Mouse (Mus musculus) ES-Bruce4 (cell line): ENCODE results near the gene Marcksl1. TPM values are rescaled to one million over a fixed set of nuclear protein-coding genes. Genes with fewer than 3 reads are reported as not detected.
"Not testable (repeated sequence)": the region's sequence is repeated elsewhere in the genome, so short reads cannot be mapped to it uniquely, and the experiment has no call there.

ENCODE experiments used
- H3K27ac ChIP-seq: 2 replicates; pipeline ENCODE4 v1.5.1; 2012; ENCODE audit warnings: low read length, inconsistent platforms; ENCODE audit not compliant: insufficient read depth
- H3K27me3 ChIP-seq: 2 replicates; pipeline ENCODE4 v1.6.1; 2012; ENCODE audit warnings: mild to moderate bottlenecking, low read length, inconsistent platforms; ENCODE audit not compliant: control insufficient read depth, poor library complexity, insufficient read depth, severe bottlenecking
- H3K36me3 ChIP-seq: 2 replicates; pipeline ENCODE4 v1.6.1; 2012; ENCODE audit warnings: inconsistent platforms, mild to moderate bottlenecking, low read length, moderate library complexity; ENCODE audit not compliant: control insufficient read depth, poor library complexity, insufficient read depth, severe bottlenecking
- H3K4me1 ChIP-seq: one replicate; pipeline ENCODE4 v1.8.1; 2011; ENCODE audit warnings: low read length; ENCODE audit not compliant: control insufficient read depth, insufficient read depth
- H3K4me3 ChIP-seq: 2 replicates; pipeline ENCODE4 v1.5.1; 2011; ENCODE audit warnings: low read depth, mild to moderate bottlenecking, low read length
- H3K9ac ChIP-seq: 2 replicates; pipeline ENCODE4 v1.6.1; 2012; ENCODE audit warnings: low read depth, mild to moderate bottlenecking, inconsistent platforms; ENCODE audit not compliant: poor library complexity, severe bottlenecking
- H3K9me3 ChIP-seq: replicated peaks from 2 replicates; pipeline ENCODE4 v1.6.1; 2012; ENCODE audit warnings: mild to moderate bottlenecking, low read length, inconsistent platforms; ENCODE audit not compliant: control insufficient read depth, poor library complexity, insufficient read depth, severe bottlenecking
- CTCF ChIP-seq: IDR thresholded peaks from one replicate; pipeline ENCODE4 v1.8.1; 2011; ENCODE audit warnings: low read depth, low read length
- EP300 ChIP-seq: IDR thresholded peaks from 2 replicates; pipeline ENCODE4 v1.6.1; 2011; ENCODE audit warnings: low read depth, low read length; ENCODE audit not compliant: insufficient read depth
- POLR2A ChIP-seq: IDR thresholded peaks from one replicate; pipeline ENCODE4 v1.8.1; 2011; ENCODE audit warnings: low read length; ENCODE audit not compliant: insufficient read depth
- polyA plus RNA-seq: library from polyadenylated mRNA; stranded (reverse); fragments of >200 nt; gene quantifications from 2 replicates; pipeline ENCODE4 v1.2.4, GENCODE M21; 2011; ENCODE audit warnings: low read depth; ENCODE audit not compliant: missing spikeins, insufficient read depth, insufficient read length

The Marcksl1 gene
- polyA plus RNA-seq, 1 experiment, result 379 TPM

- Histone ChIP-seq H3K4me3 (no peak overlapping the region), H3K36me3 (peaks cover 13% of the 10 kb centered on the region)
Observed at GRCm38 (mm10) chr4:129540012-129540411, 26.6 kb downstream of the Marcksl1 start.

GRCm38 (mm10) chr4:129541868-129542591 lies 28.6 kb downstream of the Marcksl1 start:
- no peaks in the 10 kb centered on the region for H3K27me3 ChIP-seq
- H3K36me3 ChIP-seq, result no peaks in the 10 kb centered on the region
- peak overlapping the region; percentile 74 for H3K27ac ChIP-seq
- peak overlapping the region; percentile 94 for H3K9ac ChIP-seq
- peaks cover 3% of the 10 kb centered on the region for H3K4me1 ChIP-seq
- peak overlapping the region; percentile 93 for H3K4me3 ChIP-seq
- TF ChIP-seq POLR2A (no peak), CTCF (peak; percentile 62), EP300 (peak; percentile 66; the same call in 1 of the 2 replicates)
- no peaks in the 10 kb centered on the region for H3K9me3 ChIP-seq

More at GRCm38 (mm10) chr4:129540012-129540411, 26.6 kb downstream of the Marcksl1 start:
- TF ChIP-seq EP300, result no peak
- TF ChIP-seq CTCF, result peak; percentile 91
- TF ChIP-seq POLR2A, result no peak
- Histone ChIP-seq H3K9me3 (no peaks in the 10 kb centered on the region), H3K9ac (no peak overlapping the region), H3K27me3 (no peaks in the 10 kb centered on the region), H3K4me1 (peaks cover 3% of the 10 kb centered on the region), H3K27ac (no peak overlapping the region)

- peak within 1 kb of the TSS; percentile 88 for H3K27ac ChIP-seq
- H3K4me1 ChIP-seq, result peaks cover 3% of the 10 kb centered on the region
- no peaks in the 10 kb centered on the region for H3K27me3 ChIP-seq
- H3K9me3 ChIP-seq, result no peaks in the 10 kb centered on the region
- no peaks in the 10 kb centered on the region for H3K36me3 ChIP-seq
- H3K9ac ChIP-seq, result peak within 1 kb of the TSS; percentile 94
- TF ChIP-seq POLR2A (peak; percentile 48), CTCF (no peak), EP300 (no peak)
- H3K4me3 ChIP-seq, result peak within 1 kb of the TSS; percentile 94
Observed at GRCm38 (mm10) chr4:129542592-129543141, 29.3 kb downstream of the Marcksl1 start, which contains the start of gene Hdac1. Gene Hdac1 (minus strand): TSS chr4:129542713.

- Histone ChIP-seq H3K9me3 (no peaks in the 10 kb centered on the region), H3K4me3 (no peak overlapping the region), H3K9ac (peak overlapping the region; percentile 67), H3K4me1 (peaks cover 3% of the 10 kb centered on the region), H3K27ac (peak overlapping the region; percentile 70), H3K27me3 (no peaks in the 10 kb centered on the region), H3K36me3 (no peaks in the 10 kb centered on the region; the same call in 1 of the 2 replicates)
- no peak for TF ChIP-seq POLR2A
- no peak for TF ChIP-seq CTCF
- no peak for TF ChIP-seq EP300
Observed at GRCm38 (mm10) chr4:129544106-129544505, 30.7 kb downstream of the Marcksl1 start.

GRCm38 (mm10) chr4:129547631-129548030 lies 34.2 kb downstream of the Marcksl1 start:
- H3K36me3 ChIP-seq, H3K4me3 ChIP-seq, H3K27ac ChIP-seq, H3K4me1 ChIP-seq, H3K27me3 ChIP-seq, H3K9me3 ChIP-seq, H3K9ac ChIP-seq: not testable (repeated sequence)

GRCm38 (mm10) chr4:129549306-129549705 lies 35.9 kb downstream of the Marcksl1 start:
- Histone ChIP-seq H3K9me3 (no peaks in the 10 kb centered on the region), H3K4me1 (peaks cover 4% of the 10 kb centered on the region)
- TF ChIP-seq CTCF (no peak), POLR2A (no peak), EP300 (no peak)

More at GRCm38 (mm10) chr4:129549306-129549705, 35.9 kb downstream of the Marcksl1 start:
- no peak overlapping the region for H3K27ac ChIP-seq
- H3K36me3 ChIP-seq, result no peaks in the 10 kb centered on the region; the same call in 1 of the 2 replicates
- H3K4me3 ChIP-seq, result no peak overlapping the region
- H3K9ac ChIP-seq, result no peak overlapping the region
- no peaks in the 10 kb centered on the region for H3K27me3 ChIP-seq
